Mouse (Mus musculus) kidney, adult 2 months (tissue): Measurements from ENCODE around the gene Nf1. TPM values are rescaled to one million over a fixed set of nuclear protein-coding genes. Genes with fewer than 3 reads are reported as not detected.

ENCODE experiments used
- DNase-seq: peaks from one replicate; pipeline ENCODE4 v3.0.0; 2021
- H3K27ac ChIP-seq: fragments of 200-500 bp; 2 replicates; pipeline ENCODE4 v1.5.1; 2012; ENCODE audit warnings: low read depth, low read length, control low read depth, inconsistent platforms; ENCODE audit not compliant: insufficient read depth
- H3K27me3 ChIP-seq: fragments of 200-500 bp; replicated peaks from 2 replicates; pipeline ENCODE4 v1.6.1; 2012; ENCODE audit warnings: mild to moderate bottlenecking, moderate library complexity, low read length, inconsistent platforms; ENCODE audit not compliant: control insufficient read depth, insufficient read depth
- H3K36me3 ChIP-seq: fragments of 200-500 bp; 2 replicates; pipeline ENCODE4 v1.6.1; 2012; ENCODE audit warnings: mild to moderate bottlenecking, moderate library complexity, low read length, inconsistent platforms; ENCODE audit not compliant: control insufficient read depth, insufficient read depth
- H3K4me1 ChIP-seq: fragments of 200-500 bp; 2 replicates; pipeline ENCODE4 v1.6.1; 2011; ENCODE audit warnings: low read length; ENCODE audit not compliant: control insufficient read depth, insufficient read depth
- H3K4me3 ChIP-seq: fragments of 200-500 bp; 2 replicates; pipeline ENCODE4 v1.5.1; 2011; ENCODE audit warnings: mild to moderate bottlenecking, low read depth, low read length, control low read depth; ENCODE audit not compliant: insufficient read depth
- CTCF ChIP-seq: fragments of 200-500 bp; conservative IDR thresholded peaks from 2 replicates; pipeline ENCODE4 v1.5.1; 2011; ENCODE audit warnings: low read depth, mild to moderate bottlenecking, control low read depth, low read length, moderate library complexity, mixed read lengths; ENCODE audit not compliant: insufficient read depth, insufficient read length
- POLR2A ChIP-seq: fragments of 200-500 bp; IDR thresholded peaks from one replicate; pipeline ENCODE4 v1.6.1; 2011; ENCODE audit warnings: low read depth, low read length, control low read depth
- WGBS: fragments of 180-500 bp; shearing (Covaris S2); methylation state at CpG from one replicate; pipeline ENCODE4 v1.1.7; 2018; 5-methylcytosine and 5-hydroxymethylcytosine counted together
- polyA plus RNA-seq: library from polyadenylated mRNA; depleted of rRNA; stranded (reverse); fragments of >200 nt; gene quantifications from 2 replicates; pipeline ENCODE4 v1.2.3, GENCODE M21; 2012

Nf1 gene
- polyA plus RNA-seq, 1 experiment, result 10.2 TPM

DNA sequence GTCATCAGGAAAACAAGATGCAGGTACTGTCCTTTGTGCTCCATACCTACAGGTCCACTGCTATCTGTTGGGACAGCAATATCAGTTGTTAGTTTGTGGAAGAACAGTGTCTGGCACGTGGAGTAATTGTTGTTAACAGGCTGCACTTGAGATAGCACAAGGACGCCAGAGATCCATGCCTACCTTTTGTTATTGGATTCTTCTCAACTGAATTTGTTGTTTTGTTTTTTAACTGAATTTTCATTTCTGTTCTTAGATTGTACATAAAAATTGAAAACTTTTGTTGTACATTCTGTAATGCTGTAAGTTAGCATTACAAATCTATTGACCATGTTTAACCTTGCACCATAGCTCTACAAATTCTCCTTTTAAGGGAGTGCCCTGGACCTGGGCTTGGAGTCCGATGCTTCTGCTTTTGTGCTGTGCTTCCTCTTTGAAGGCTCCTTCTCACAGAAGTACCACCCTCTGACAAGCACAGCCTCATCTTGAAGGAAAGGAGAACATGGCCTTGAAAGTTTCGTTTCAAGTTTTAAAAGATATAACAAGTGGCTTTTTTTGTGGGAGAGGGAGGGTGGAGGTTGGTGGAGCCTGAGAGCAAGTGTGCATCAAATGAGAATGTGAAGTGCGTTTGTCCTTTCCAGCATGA lies 188.4 kb downstream of the Nf1 start:
- Histone ChIP-seq H3K4me3 (no peak overlapping the region), H3K27me3 (no peaks in the 10 kb centered on the region), H3K27ac (no peak overlapping the region; the same call in 1 of the 2 replicates), H3K36me3 (no peaks in the 10 kb centered on the region; the same call in 1 of the 2 replicates), H3K4me1 (peaks cover 12% of the 10 kb centered on the region)
- TF ChIP-seq CTCF, result no peak
- no peak for TF ChIP-seq POLR2A
- peak; percentile 30 for DNase-seq
- 88% methylated on average over 5 of the region's 5 CpGs for WGBS

DNA sequence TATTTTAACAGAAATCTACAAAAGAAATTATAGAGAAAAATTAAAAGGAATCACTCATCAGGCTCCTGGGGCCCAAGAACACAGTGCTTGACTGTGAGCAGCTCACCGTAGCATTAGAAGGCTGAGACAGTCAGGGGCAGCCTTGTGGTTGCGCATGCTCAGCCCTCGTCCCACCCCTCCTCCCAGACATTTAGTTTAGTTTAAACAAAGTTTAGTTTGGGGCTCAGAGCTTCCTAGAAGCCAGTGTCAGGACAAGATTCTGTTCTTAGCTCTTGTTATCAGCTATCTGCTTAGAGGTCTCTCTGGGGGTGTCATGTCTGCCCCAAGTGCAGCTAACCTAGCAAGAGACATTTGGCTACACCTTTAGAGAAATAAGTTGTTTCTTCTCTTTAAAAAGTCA lies 189.1 kb downstream of the Nf1 start:
- 92% methylated on average over 3 of the region's 3 CpGs for WGBS
- TF ChIP-seq CTCF (no peak), POLR2A (no peak)
- no peak for DNase-seq

DNA sequence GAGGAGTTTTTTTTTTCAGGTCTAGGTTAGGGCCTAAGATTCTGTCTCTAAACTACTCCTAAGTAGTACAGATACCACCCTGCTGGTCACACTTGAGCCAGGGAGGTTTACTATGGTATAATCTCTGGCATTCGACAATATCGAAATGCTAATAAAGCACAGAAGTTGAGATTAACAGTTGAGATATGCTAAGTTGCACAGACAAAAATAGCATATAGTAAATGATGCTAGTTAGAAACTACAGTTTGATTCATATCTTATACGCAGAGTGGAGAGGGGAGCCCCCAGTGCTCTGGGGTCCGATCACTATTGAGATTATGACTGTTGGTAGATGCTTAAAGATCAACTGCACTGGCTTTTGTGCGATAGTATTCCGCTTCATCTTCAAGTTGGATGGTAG lies 189.7 kb downstream of the Nf1 start:
- H3K36me3 ChIP-seq, result no peaks in the 10 kb centered on the region; the same call in 1 of the 2 replicates
- H3K4me1 ChIP-seq, result peaks cover 16% of the 10 kb centered on the region
- TF ChIP-seq POLR2A (no peak), CTCF (no peak)
- WGBS, result 81% methylated on average over 6 of the region's 6 CpGs
- no peak overlapping the region for H3K4me3 ChIP-seq
- H3K27ac ChIP-seq, result no peak overlapping the region
- H3K27me3 ChIP-seq, result no peaks in the 10 kb centered on the region
- no peak for DNase-seq

More for the DNA sequence above, 189.1 kb downstream of the Nf1 start:
- H3K27ac ChIP-seq, result no peak overlapping the region
- peaks cover 12% of the 10 kb centered on the region for H3K4me1 ChIP-seq
- no peaks in the 10 kb centered on the region for H3K27me3 ChIP-seq
- no peaks in the 10 kb centered on the region; the same call in 1 of the 2 replicates for H3K36me3 ChIP-seq
- H3K4me3 ChIP-seq, result no peak overlapping the region

DNA sequence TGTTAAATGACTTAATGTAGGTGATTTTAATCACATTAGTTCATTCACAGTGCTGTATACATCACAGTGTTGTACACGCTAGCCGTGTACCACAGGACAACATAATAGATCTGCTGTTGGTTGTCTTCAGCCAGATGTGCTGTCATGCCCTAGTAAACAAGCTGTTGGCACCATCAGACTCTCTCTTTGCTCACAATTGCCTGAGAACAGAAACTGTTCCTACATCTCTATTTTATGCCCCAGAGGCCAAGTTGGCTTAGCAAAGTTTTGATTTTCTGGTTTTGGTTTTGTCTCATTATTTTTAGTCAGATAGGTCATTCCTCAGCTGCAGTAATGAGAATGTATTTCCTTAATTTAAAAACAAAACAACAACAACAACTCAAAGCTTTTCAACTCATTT lies 190.2 kb downstream of the Nf1 start:
- Histone ChIP-seq H3K4me1 (peaks cover 17% of the 10 kb centered on the region), H3K36me3 (no peaks in the 10 kb centered on the region; the same call in 1 of the 2 replicates), H3K4me3 (no peak overlapping the region), H3K27me3 (no peaks in the 10 kb centered on the region), H3K27ac (no peak overlapping the region)
- TF ChIP-seq POLR2A (no peak), CTCF (no peak)
- 81% methylated on average over 2 of the region's 2 CpGs for WGBS
- DNase-seq, result no peak

DNA sequence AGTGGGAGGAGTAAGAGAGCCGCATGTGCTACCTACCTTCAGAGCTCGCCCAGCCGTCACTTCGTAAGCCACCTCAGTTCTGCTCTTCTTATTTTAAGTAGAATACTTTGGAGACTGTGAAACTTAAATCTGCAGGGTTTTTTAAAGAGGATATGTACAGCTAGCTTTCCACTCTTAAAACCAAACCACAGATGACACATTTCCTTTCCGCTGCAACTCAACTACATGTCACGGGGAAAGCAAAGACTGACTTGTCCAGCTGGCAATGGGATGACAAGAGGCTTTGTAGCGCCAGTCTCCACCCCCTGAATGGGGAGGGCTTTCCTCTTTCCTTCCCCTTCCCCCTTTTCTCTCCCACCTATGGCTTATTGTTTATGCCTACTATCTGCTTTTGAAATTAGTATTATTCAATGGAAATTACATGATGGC lies 190.9 kb downstream of the Nf1 start, which contains the start of the genes Evi2 and Evi2a:
TSS of gene Evi2 (minus strand) at position 257 of the 429 bp plus-strand sequence.
TSS of gene Evi2a (minus strand) at position 277 of the 429 bp plus-strand sequence.
- WGBS, result 92% methylated on average over 7 of the region's 7 CpGs

DNA sequence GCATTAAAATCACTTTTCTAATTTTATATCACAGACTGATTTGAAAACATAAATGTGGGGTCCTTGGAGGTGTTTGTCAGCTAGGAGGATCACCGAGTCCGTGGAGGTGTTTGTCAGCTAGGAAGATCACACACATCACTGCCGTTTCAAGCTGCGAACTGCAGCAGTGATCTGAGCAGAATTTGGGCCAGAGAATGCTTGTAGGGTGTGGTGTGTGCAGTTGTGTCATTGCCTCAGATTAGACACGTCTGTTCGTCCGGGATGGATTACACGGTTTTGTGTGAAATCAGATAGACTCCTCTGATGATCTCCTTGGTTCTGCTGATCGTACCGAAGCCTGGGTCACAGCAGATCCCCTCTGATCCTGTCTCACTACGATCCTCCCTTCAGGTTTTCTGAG lies 191.3 kb downstream of the Nf1 start:
- Histone ChIP-seq H3K36me3 (no peaks in the 10 kb centered on the region; the same call in 1 of the 2 replicates), H3K27ac (no peak overlapping the region), H3K4me3 (no peak overlapping the region), H3K27me3 (no peaks in the 10 kb centered on the region), H3K4me1 (peaks cover 15% of the 10 kb centered on the region)
- TF ChIP-seq CTCF (no peak), POLR2A (no peak)
- WGBS, result 86% methylated on average over 11 of the region's 11 CpGs
- no peak for DNase-seq

More for the DNA sequence above, 190.9 kb downstream of the Nf1 start, which contains the start of the genes Evi2 and Evi2a:
- DNase-seq, result peak; percentile 21
- no peak for TF ChIP-seq CTCF
- no peak for TF ChIP-seq POLR2A
- Histone ChIP-seq H3K27ac (no peak within 1 kb of the TSS), H3K4me1 (peaks cover 17% of the 10 kb centered on the region), H3K36me3 (no peaks in the 10 kb centered on the region; the same call in 1 of the 2 replicates), H3K27me3 (no peaks in the 10 kb centered on the region), H3K4me3 (no peak within 1 kb of the TSS)

DNA sequence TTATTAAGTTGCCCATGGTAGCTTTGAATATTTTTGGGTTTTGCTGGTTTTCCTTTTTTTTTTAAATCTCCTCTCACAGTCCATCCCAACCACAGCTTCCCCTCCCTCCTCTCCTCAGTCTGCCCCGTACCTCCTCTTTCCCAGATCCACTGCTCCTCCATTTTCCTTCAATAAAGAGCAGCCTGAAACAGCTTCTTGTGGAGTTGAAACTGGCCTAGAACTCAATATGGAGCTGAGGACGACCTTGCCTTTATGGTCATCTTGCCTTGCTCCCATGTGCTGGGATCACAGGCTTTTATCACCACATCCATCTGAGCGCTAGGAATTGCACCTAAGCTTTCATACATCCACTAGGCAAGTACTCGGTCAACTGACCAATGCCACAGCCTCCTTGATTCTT lies 192.0 kb downstream of the Nf1 start:
- Histone ChIP-seq H3K27me3 (no peaks in the 10 kb centered on the region), H3K36me3 (no peaks in the 10 kb centered on the region; the same call in 1 of the 2 replicates), H3K4me1 (peaks cover 15% of the 10 kb centered on the region), H3K4me3 (no peak overlapping the region), H3K27ac (no peak overlapping the region)
- TF ChIP-seq POLR2A, result no peak
- no peak for TF ChIP-seq CTCF
- no peak for DNase-seq
- WGBS, result 93% methylated on average over 4 of the region's 4 CpGs
